Mouse (Mus musculus): ENCODE results near the gene Pde6g.

Gene Pde6g

GRCm38 (mm10) chr11:120467051-120467735 is 13.9 kb upstream of the Pde6g start, which contains the start of gene Arl16:
TSS of gene Arl16 (minus strand) at chr11:120467607.
- DNase-seq (ENCODE audit: low read depth), result peak; percentile 97

GRCm38 (mm10) chr11:120465521-120465920 is 12.2 kb upstream of the Pde6g start:
- DNase-seq (ENCODE audit: low read depth), result no peak

- DNase-seq (ENCODE audit: low read depth), result no peak
Observed at GRCm38 (mm10) chr11:120464365-120464764, 11.1 kb upstream of the Pde6g start.

- DNase-seq (ENCODE audit: low read depth), result no peak
Observed at GRCm38 (mm10) chr11:120463536-120463935, 10.2 kb upstream of the Pde6g start.

- no peak for DNase-seq (ENCODE audit: low read depth)
Observed at GRCm38 (mm10) chr11:120458847-120459597, 5.7 kb upstream of the Pde6g start.

- DNase-seq (ENCODE audit: low read depth), result peak; percentile 71
Observed at GRCm38 (mm10) chr11:120457772-120458751, 4.8 kb upstream of the Pde6g start, which contains the start of the genes Oxld1 and Ccdc137. TSS of gene Oxld1 (minus strand) at chr11:120458068. TSS of gene Ccdc137 (plus strand) at chr11:120458115.

GRCm38 (mm10) chr11:120457370-120457769 is 4.1 kb upstream of the Pde6g start:
- no peak for DNase-seq (ENCODE audit: low read depth)

- DNase-seq (ENCODE audit: low read depth), result no peak
Observed at GRCm38 (mm10) chr11:120455413-120455812, 2.1 kb upstream of the Pde6g start.

GRCm38 (mm10) chr11:120454965-120455364 is 1.7 kb upstream of the Pde6g start:
- DNase-seq (ENCODE audit: low read depth), result no peak

- DNase-seq (ENCODE audit: low read depth), result no peak
Observed at GRCm38 (mm10) chr11:120452246-120452645, 1.1 kb downstream of the Pde6g start.

GRCm38 (mm10) chr11:120447179-120447578 is 6.1 kb downstream of the Pde6g start:
- no peak for DNase-seq (ENCODE audit: low read depth)

GRCm38 (mm10) chr11:120445475-120445874 is 7.8 kb downstream of the Pde6g start:
- DNase-seq (ENCODE audit: low read depth), result no peak

- DNase-seq (ENCODE audit: low read depth), result no peak
Observed at GRCm38 (mm10) chr11:120444106-120444505, 9.2 kb downstream of the Pde6g start.

GRCm38 (mm10) chr11:120442765-120443280 is 10.5 kb downstream of the Pde6g start:
- no peak for DNase-seq (ENCODE audit: low read depth)

- no peak for DNase-seq (ENCODE audit: low read depth)
Observed at GRCm38 (mm10) chr11:120442344-120442743, 11.0 kb downstream of the Pde6g start, which contains the start of gene Tspan10. TSS of gene Tspan10 (plus strand) at chr11:120442644.

- no peak for DNase-seq (ENCODE audit: low read depth)
Observed at GRCm38 (mm10) chr11:120437857-120438385, 15.4 kb downstream of the Pde6g start.

GRCm38 (mm10) chr11:120437152-120437856 is 16.0 kb downstream of the Pde6g start, which contains the start of gene Nploc4:
TSS of gene Nploc4 (minus strand) at chr11:120437708.
- DNase-seq (ENCODE audit: low read depth), result peak; percentile 73

GRCm38 (mm10) chr11:120426727-120427126 is 26.6 kb downstream of the Pde6g start:
- DNase-seq (ENCODE audit: low read depth), result no peak

- DNase-seq (ENCODE audit: low read depth), result no peak
Observed at GRCm38 (mm10) chr11:120423569-120424295, 29.6 kb downstream of the Pde6g start.
